Mouse (Mus musculus): ENCODE results near the gene Clip1.

The Clip1 gene

GRCm38 (mm10) chr5:123671473-123671820 lies 13.0 kb downstream of the Clip1 start:
- in situ Hi-C loops (cut with MboI, MseI) = no loop called here

- in situ Hi-C loops (cut with MboI, MseI) = no loop called here
Observed at GRCm38 (mm10) chr5:123670800-123671472, 13.5 kb downstream of the Clip1 start.

GRCm38 (mm10) chr5:123669991-123670799 lies 14.2 kb downstream of the Clip1 start:
- in situ Hi-C loops (cut with MboI, MseI) = no loop called here

- in situ Hi-C loops (cut with MboI, MseI) = no loop called here
Observed at GRCm38 (mm10) chr5:123667915-123668314, 16.5 kb downstream of the Clip1 start.

- in situ Hi-C loops (cut with MboI, MseI) = no loop called here
Observed at GRCm38 (mm10) chr5:123665956-123666355, 18.5 kb downstream of the Clip1 start.

GRCm38 (mm10) chr5:123664329-123664728 lies 20.1 kb downstream of the Clip1 start:
- in situ Hi-C loops (cut with MboI, MseI) = no loop called here

GRCm38 (mm10) chr5:123662059-123662458 lies 22.4 kb downstream of the Clip1 start:
- in situ Hi-C loops (cut with MboI, MseI) = no loop called here

GRCm38 (mm10) chr5:123661602-123662001 lies 22.8 kb downstream of the Clip1 start:
- in situ Hi-C loops (cut with MboI, MseI) = no loop called here

- in situ Hi-C loops (cut with MboI, MseI) = no loop called here
Observed at GRCm38 (mm10) chr5:123657651-123658050, 26.8 kb downstream of the Clip1 start.

GRCm38 (mm10) chr5:123654937-123655336 lies 29.5 kb downstream of the Clip1 start:
- in situ Hi-C loops (cut with MboI, MseI) = loop anchor here (5.0 kb wide), 1 partner anchor 37 kb away; no protein-coding TSS in a partner anchor

- in situ Hi-C loops (cut with MboI, MseI) = loop anchor here (5.0 kb wide), 1 partner anchor 39 kb away; no protein-coding TSS in a partner anchor
Observed at GRCm38 (mm10) chr5:123653287-123653801, 31.1 kb downstream of the Clip1 start.

GRCm38 (mm10) chr5:123650825-123651224 lies 33.6 kb downstream of the Clip1 start:
- in situ Hi-C loops (cut with MboI, MseI) = loop anchor here (5.0 kb wide), 1 partner anchor 41 kb away; no protein-coding TSS in a partner anchor

GRCm38 (mm10) chr5:123642401-123642800 lies 42.0 kb downstream of the Clip1 start:
- in situ Hi-C loops (cut with MboI, MseI) = no loop called here

- in situ Hi-C loops (cut with MboI, MseI) = no loop called here
Observed at GRCm38 (mm10) chr5:123641259-123641900, 43.0 kb downstream of the Clip1 start.

- in situ Hi-C loops (cut with MboI, MseI) = no loop called here
Observed at GRCm38 (mm10) chr5:123640181-123640580, 44.2 kb downstream of the Clip1 start.

- in situ Hi-C loops (cut with MboI, MseI) = no loop called here
Observed at GRCm38 (mm10) chr5:123631210-123631609, 53.2 kb downstream of the Clip1 start.

- in situ Hi-C loops (cut with MboI, MseI) = no loop called here
Observed at GRCm38 (mm10) chr5:123626631-123627030, 57.8 kb downstream of the Clip1 start.

- in situ Hi-C loops (cut with MboI, MseI) = no loop called here
Observed at GRCm38 (mm10) chr5:123622421-123622820, 62.0 kb downstream of the Clip1 start.

GRCm38 (mm10) chr5:123618558-123618957 lies 65.9 kb downstream of the Clip1 start:
- in situ Hi-C loops (cut with MboI, MseI) = loop anchor here (10.0 kb wide), 1 partner anchor 174 kb away; no protein-coding TSS in a partner anchor

- in situ Hi-C loops (cut with MboI, MseI) = loop anchor here (10.0 kb wide), 1 partner anchor 169 kb away; no protein-coding TSS in a partner anchor
Observed at GRCm38 (mm10) chr5:123614246-123614645, 70.2 kb downstream of the Clip1 start.

- in situ Hi-C loops (cut with MboI, MseI) = loop anchor here (10.0 kb wide), 1 partner anchor 165 kb away; no protein-coding TSS in a partner anchor
Observed at GRCm38 (mm10) chr5:123609843-123610242, 74.6 kb downstream of the Clip1 start.

GRCm38 (mm10) chr5:123609416-123609815 lies 75.0 kb downstream of the Clip1 start:
- in situ Hi-C loops (cut with MboI, MseI) = no loop called here

Data from regulatory T cell (primary cell).